Mouse (Mus musculus) MEL (cell line): ENCODE data around the gene Map3k3. TPM values are rescaled to one million over a fixed set of nuclear protein-coding genes. Genes with fewer than 3 reads are reported as not detected.

Experiments used
- DNase-seq: peaks from one replicate; pipeline ENCODE4 v3.0.0; 2011; ENCODE audit warnings: low read depth, low spot score
- H3K27ac ChIP-seq: 2 replicates; pipeline ENCODE4 v1.5.1; 2012; ENCODE audit warnings: low read depth, mild to moderate bottlenecking, control low read depth, low read length, moderate library complexity; ENCODE audit not compliant: control insufficient read depth
- H3K27me3 ChIP-seq, 2 experiments: fragments of 150-350 bp in 1 of 2; sonication (generic) in 1 of 2; 2 replicates each; pipeline ENCODE4 v1.6.1; 2012; ENCODE audit warnings: low read length in 2 of 2, mild to moderate bottlenecking in 2 of 2, improper control_type of control experiment in 1 of 2, moderate library complexity in 1 of 2; ENCODE audit not compliant: insufficient read depth in 2 of 2, control insufficient read depth in 1 of 2
- H3K36me3 ChIP-seq, 2 experiments: 2 replicates each; pipeline ENCODE4 v1.6.1; 2012 to 2014; ENCODE audit warnings: low read length in 2 of 2, improper control_type of control experiment in 1 of 2, inconsistent platforms in 1 of 2, mild to moderate bottlenecking in 1 of 2; ENCODE audit not compliant: insufficient read depth in 2 of 2, control insufficient read depth in 1 of 2
- H3K4me1 ChIP-seq, 2 experiments: fragments of 150-350 bp in 1 of 2; sonication (generic) in 1 of 2; 2 replicates each; pipeline ENCODE4 v1.6.1; 2012; ENCODE audit warnings: low read length in 2 of 2, improper control_type of control experiment in 1 of 2, mild to moderate bottlenecking in 1 of 2; ENCODE audit not compliant: insufficient read depth in 2 of 2, control insufficient read depth in 1 of 2
- H3K4me3 ChIP-seq, 2 experiments: fragments of 150-350 bp in 1 of 2; sonication (generic) in 1 of 2; 2 replicates each; pipeline ENCODE4 v1.5.1; 2012; ENCODE audit warnings: low read depth in 2 of 2, low read length in 2 of 2, mild to moderate bottlenecking in 2 of 2, moderate library complexity in 2 of 2, control low read depth in 1 of 2, improper control_type of control experiment in 1 of 2; ENCODE audit not compliant: control insufficient read depth in 1 of 2, insufficient read depth in 1 of 2
- H3K79me2 ChIP-seq: 2 replicates; pipeline ENCODE4 v1.6.1; 2012; ENCODE audit warnings: mild to moderate bottlenecking, low read length, moderate library complexity; ENCODE audit not compliant: control insufficient read depth, poor library complexity, insufficient read depth
- H3K9ac ChIP-seq: 2 replicates; pipeline ENCODE4 v1.6.1; 2012; ENCODE audit warnings: low read depth, mild to moderate bottlenecking, control low read depth, low read length, moderate library complexity; ENCODE audit not compliant: control insufficient read depth, poor library complexity, severe bottlenecking
- H3K9me3 ChIP-seq: fragments of 150-350 bp; sonication (generic); replicated peaks from 2 replicates; pipeline ENCODE4 v1.6.1; 2012; ENCODE audit warnings: mild to moderate bottlenecking, low read length, improper control_type of control experiment, moderate library complexity; ENCODE audit not compliant: insufficient read depth
- BHLHE40 ChIP-seq: IDR thresholded peaks from 2 replicates; pipeline ENCODE4 v1.6.1; 2012; ENCODE audit warnings: low read depth, mild to moderate bottlenecking, inconsistent platforms, low read length, improper control_type of control experiment, borderline replicate concordance
- CHD1 ChIP-seq: IDR thresholded peaks from 2 replicates; pipeline ENCODE4 v1.6.1; 2012; ENCODE audit warnings: low read depth, mild to moderate bottlenecking, inconsistent platforms, low read length, improper control_type of control experiment
- CHD2 ChIP-seq: IDR thresholded peaks from 2 replicates; pipeline ENCODE4 v1.6.1; 2011; ENCODE audit warnings: low read length, improper control_type of control experiment
- CTCF ChIP-seq, 3 experiments: IDR thresholded peaks in 2 of 3; conservative IDR thresholded peaks in 1 of 3; 2 replicates each; pipeline ENCODE4 v1.5.1; 2011 to 2012; ENCODE audit warnings: low read length in 3 of 3, low read depth in 2 of 3, mild to moderate bottlenecking in 2 of 3, improper control_type of control experiment in 1 of 3, inconsistent platforms in 1 of 3, mixed read lengths in 1 of 3, moderate library complexity in 1 of 3; ENCODE audit not compliant: control insufficient read depth in 1 of 3, insufficient read depth in 1 of 3, poor library complexity in 1 of 3, severe bottlenecking in 1 of 3
- E2F4 ChIP-seq: IDR thresholded peaks from 2 replicates; pipeline ENCODE4 v1.6.1; 2011; ENCODE audit warnings: low read depth, low read length, improper control_type of control experiment, borderline replicate concordance
- ELF1 ChIP-seq: IDR thresholded peaks from 2 replicates; pipeline ENCODE4 v1.6.1; 2014; ENCODE audit warnings: low read depth, mild to moderate bottlenecking, inconsistent platforms, low read length, improper control_type of control experiment, moderate library complexity
- EP300 ChIP-seq, 2 experiments: IDR thresholded peaks; 2 replicates each; pipeline ENCODE4 v1.6.1; 2011; ENCODE audit warnings: improper control_type of control experiment in 2 of 2, low read length in 2 of 2, low read depth in 1 of 2, mild to moderate bottlenecking in 1 of 2
- ETS1 ChIP-seq: IDR thresholded peaks from 2 replicates; pipeline ENCODE4 v1.6.1; 2012; ENCODE audit warnings: low read depth, mild to moderate bottlenecking, inconsistent platforms, low read length, improper control_type of control experiment, moderate library complexity
- GABPA ChIP-seq: IDR thresholded peaks from 2 replicates; pipeline ENCODE4 v1.6.1; 2012; ENCODE audit warnings: low read depth, mild to moderate bottlenecking, inconsistent platforms, low read length, improper control_type of control experiment, moderate library complexity
- GATA1 ChIP-seq: IDR thresholded peaks from 2 replicates; pipeline ENCODE4 v1.6.1; 2011; ENCODE audit warnings: low read depth, low read length, improper control_type of control experiment
- HCFC1 ChIP-seq: IDR thresholded peaks from 2 replicates; pipeline ENCODE4 v1.6.1; 2012; ENCODE audit warnings: low read depth, mild to moderate bottlenecking, inconsistent platforms, low read length, improper control_type of control experiment, moderate library complexity
- JUND ChIP-seq: IDR thresholded peaks from 2 replicates; pipeline ENCODE4 v1.6.1; 2011; ENCODE audit warnings: low read depth, mild to moderate bottlenecking, improper control_type of control experiment, low read length
- KAT2A ChIP-seq: conservative IDR thresholded peaks from 2 replicates; pipeline ENCODE4 v1.6.1; 2012; ENCODE audit warnings: low read depth, low read length, improper control_type of control experiment, inconsistent platforms
- MAFK ChIP-seq: IDR thresholded peaks from 2 replicates; pipeline ENCODE4 v1.6.1; 2011; ENCODE audit warnings: low read depth, mild to moderate bottlenecking, low read length, improper control_type of control experiment, borderline replicate concordance
- MAX ChIP-seq: IDR thresholded peaks from 2 replicates; pipeline ENCODE4 v1.6.1; 2011; ENCODE audit warnings: low read length, improper control_type of control experiment
- MEF2A ChIP-seq: IDR thresholded peaks from 2 replicates; pipeline ENCODE4 v1.6.1; 2014; ENCODE audit warnings: low read depth, mild to moderate bottlenecking, inconsistent platforms, low read length, improper control_type of control experiment; ENCODE audit not compliant: poor library complexity, insufficient replicate concordance, severe bottlenecking; ENCODE audit errors: extremely low read depth
- MXI1 ChIP-seq: IDR thresholded peaks from 2 replicates; pipeline ENCODE4 v1.6.1; 2011; ENCODE audit warnings: mild to moderate bottlenecking, low read depth, low read length, improper control_type of control experiment
- MYB ChIP-seq: IDR thresholded peaks from 2 replicates; pipeline ENCODE4 v1.6.1; 2011; ENCODE audit warnings: mild to moderate bottlenecking, low read depth, low read length, improper control_type of control experiment
- MYC ChIP-seq: IDR thresholded peaks from 2 replicates; pipeline ENCODE4 v1.6.1; 2011; ENCODE audit warnings: low read depth, mild to moderate bottlenecking, low read length, improper control_type of control experiment, moderate library complexity
- NELFE ChIP-seq: IDR thresholded peaks from 2 replicates; pipeline ENCODE4 v1.6.1; 2011; ENCODE audit warnings: low read depth, low read length, improper control_type of control experiment
- NRF1 ChIP-seq: IDR thresholded peaks from 2 replicates; pipeline ENCODE4 v1.6.1; 2014; ENCODE audit warnings: low read depth, mild to moderate bottlenecking, inconsistent platforms, low read length, improper control_type of control experiment, moderate library complexity; ENCODE audit not compliant: poor library complexity, insufficient read depth, severe bottlenecking
- POLR2A ChIP-seq, 2 experiments: IDR thresholded peaks; 2 replicates each; pipeline ENCODE4 v1.6.1; 2011 to 2012; ENCODE audit warnings: low read length in 2 of 2, mild to moderate bottlenecking in 2 of 2, control low read depth in 1 of 2, improper control_type of control experiment in 1 of 2, low read depth in 1 of 2, moderate library complexity in 1 of 2; ENCODE audit not compliant: control insufficient read depth in 1 of 2, insufficient read depth in 1 of 2, poor library complexity in 1 of 2
- POLR2AphosphoS2 ChIP-seq: IDR thresholded peaks from 2 replicates; pipeline ENCODE4 v1.6.1; 2011; ENCODE audit warnings: low read length, improper control_type of control experiment
- POLR2AphosphoS5 ChIP-seq: IDR thresholded peaks from 2 replicates; pipeline ENCODE4 v1.6.1; 2012; ENCODE audit warnings: low read depth, borderline replicate concordance, mild to moderate bottlenecking, inconsistent platforms, low read length, moderate library complexity, mixed read lengths
- RCOR1 ChIP-seq: IDR thresholded peaks from 2 replicates; pipeline ENCODE4 v1.6.1; 2012; ENCODE audit warnings: low read depth, mild to moderate bottlenecking, inconsistent platforms, low read length, improper control_type of control experiment
- SIN3A ChIP-seq: IDR thresholded peaks from 2 replicates; pipeline ENCODE4 v1.6.1; 2012; ENCODE audit warnings: low read length, improper control_type of control experiment, inconsistent platforms
- SMC3 ChIP-seq: IDR thresholded peaks from 2 replicates; pipeline ENCODE4 v1.6.1; 2011; ENCODE audit warnings: low read depth, low read length, improper control_type of control experiment
- TAL1 ChIP-seq: IDR thresholded peaks from 2 replicates; pipeline ENCODE4 v1.6.1; 2012; ENCODE audit warnings: mild to moderate bottlenecking, inconsistent platforms, low read length, moderate library complexity, mixed read lengths
- TBP ChIP-seq: IDR thresholded peaks from 2 replicates; pipeline ENCODE4 v1.8.0; 2011; ENCODE audit warnings: low read depth, low read length, improper control_type of control experiment
- TCF12 ChIP-seq: IDR thresholded peaks from 2 replicates; pipeline ENCODE4 v1.6.1; 2014; ENCODE audit warnings: low read depth, mild to moderate bottlenecking, inconsistent platforms, low read length, improper control_type of control experiment, moderate library complexity
- UBTF ChIP-seq: IDR thresholded peaks from 2 replicates; pipeline ENCODE4 v1.6.1; 2012; ENCODE audit warnings: low read depth, mild to moderate bottlenecking, inconsistent platforms, low read length, improper control_type of control experiment, moderate library complexity, borderline replicate concordance; ENCODE audit not compliant: insufficient read depth
- USF1 ChIP-seq: IDR thresholded peaks from 2 replicates; pipeline ENCODE4 v1.6.1; 2014; ENCODE audit warnings: low read depth, mild to moderate bottlenecking, inconsistent platforms, low read length, improper control_type of control experiment, moderate library complexity
- USF2 ChIP-seq, 2 experiments: IDR thresholded peaks; 2 replicates each; pipeline ENCODE4 v1.6.1; 2011 to 2012; ENCODE audit warnings: improper control_type of control experiment in 2 of 2, low read length in 2 of 2, borderline replicate concordance in 1 of 2, inconsistent platforms in 1 of 2, low read depth in 1 of 2, mild to moderate bottlenecking in 1 of 2; ENCODE audit not compliant: insufficient read depth in 1 of 2
- ZC3H11A ChIP-seq: IDR thresholded peaks from 2 replicates; pipeline ENCODE4 v1.6.1; 2012; ENCODE audit warnings: low read depth, mild to moderate bottlenecking, inconsistent platforms, low read length, improper control_type of control experiment
- ZKSCAN1 ChIP-seq: IDR thresholded peaks from 2 replicates; pipeline ENCODE4 v1.6.1; 2012; ENCODE audit warnings: low read depth, mild to moderate bottlenecking, inconsistent platforms, low read length, improper control_type of control experiment, moderate library complexity
- ZMIZ1 ChIP-seq: IDR thresholded peaks from 2 replicates; pipeline ENCODE4 v1.6.1; 2012; ENCODE audit warnings: low read depth, mild to moderate bottlenecking, inconsistent platforms, low read length, improper control_type of control experiment, moderate library complexity
- ZNF384 ChIP-seq: IDR thresholded peaks from 2 replicates; pipeline ENCODE4 v1.6.1; 2012; ENCODE audit warnings: low read depth, mild to moderate bottlenecking, inconsistent platforms, low read length, improper control_type of control experiment
- polyA plus RNA-seq, 2 experiments: library from polyadenylated mRNA; stranded (reverse) in 1 of 2; unstranded in 1 of 2; fragments of >175 nt in 1 of 2; fragments of >200 nt in 1 of 2; gene quantifications; 2 replicates each; pipeline versions ENCODE4 v1.2.1 to v1.2.4; 2012; ENCODE audit warnings: low replicate concordance in 2 of 2, low read depth in 1 of 2; ENCODE audit not compliant: insufficient read length in 2 of 2, insufficient read depth in 1 of 2, missing spikeins in 1 of 2
- total RNA-seq: library from RNA; depleted of rRNA; stranded (reverse); fragments of 300-350 nt; gene quantifications from 2 replicates; pipeline ENCODE4 v1.2.3, GENCODE M21; 2012

Map3k3 gene
- total and polyA plus RNA-seq, 3 experiments = 10.5 to 14.3 TPM; not detected in 1

- Histone ChIP-seq H3K27ac (peak overlapping the region; percentile 89), H3K9ac (no peak overlapping the region), H3K4me1 (peaks cover 14 to 35% of the 10 kb centered on the region in 2 experiments), H3K36me3 (peaks cover 0 to 38% of the 10 kb centered on the region in 2 experiments; a peak in 3 of 4 replicates), H3K4me3 (no peak overlapping the region), H3K79me2 (peaks cover 34% of the 10 kb centered on the region), H3K9me3 (no peaks in the 10 kb centered on the region), H3K27me3 (no peaks in the 10 kb centered on the region)
- peak; percentile 90 for DNase-seq
- TF ChIP-seq CHD2 (no peak), EP300 (IDR thresholded peaks at IDR 0.05; ENCODE audit: low read depth in 1 of 2, low read length in 2 of 2) (peak; percentile 95 to 96), JUND (peak; percentile 42; the same call in 1 of the 2 replicates), MYB (peak; percentile 84), CHD1 (no peak; the same call in 1 of the 2 replicates), GABPA (no peak), GATA1 (peak; percentile 93), UBTF (no peak), NELFE (peak; percentile 32; the same call in 1 of the 2 replicates), ZC3H11A (no peak), ZMIZ1 (0 out of 2 replicates have a peak, but pooled peaks have one; percentile 42), ETS1 (peak; percentile 81), HCFC1 (peak; percentile 53), ZKSCAN1 (no peak), MEF2A (no peak), USF1 (no peak), SMC3 (no peak), KAT2A (0 out of 2 replicates have a peak, but pooled peaks have one; percentile 14), POLR2A (IDR thresholded peaks at IDR 0.05; ENCODE audit: control insufficient read depth in 1 of 2, insufficient read depth in 1 of 2, low read depth in 1 of 2, low read length in 2 of 2, poor library complexity in 1 of 2) (no peak; a peak in 1 of 4 replicates), TBP (peak; percentile 88), NRF1 (0 out of 2 replicates have a peak, but pooled peaks have one; percentile 7), ZNF384 (no peak), TAL1 (peak; percentile 83), ELF1 (peak; percentile 39), SIN3A (peak; percentile 79), TCF12 (peak; percentile 95), POLR2AphosphoS5 (no peak), MAX (peak; percentile 78), MAFK (0 out of 2 replicates have a peak, but pooled peaks have one; percentile 37), MXI1 (peak; percentile 83), POLR2AphosphoS2 (peak; percentile 61; the same call in 1 of the 2 replicates), RCOR1 (peak; percentile 58), USF2 (IDR thresholded peaks at IDR 0.05; ENCODE audit: borderline replicate concordance in 1 of 2, insufficient read depth in 1 of 2, low read depth in 1 of 2, low read length in 2 of 2) (no peak), BHLHE40 (0 out of 2 replicates have a peak, but pooled peaks have one; percentile 23), MYC (peak; percentile 85; the same call in 1 of the 2 replicates), CTCF (IDR thresholded peaks at IDR 0.05 in 2 of 3, conservative IDR thresholded peaks at IDR 0.05 in 1 of 3; ENCODE audit: control insufficient read depth in 1 of 3, insufficient read depth in 1 of 3, low read depth in 2 of 3, low read length in 3 of 3, poor library complexity in 1 of 3, severe bottlenecking in 1 of 3) (no peak), E2F4 (0 out of 2 replicates have a peak, but pooled peaks have one; percentile 30)
Measured at GRCm38 (mm10) chr11:106034986-106035385, 49.4 kb upstream of the Map3k3 start.
